Mouse (Mus musculus) adrenal gland, adult 2 months (tissue): Measurements from ENCODE around the gene Mapk13. TPM values are rescaled to one million over a fixed set of nuclear protein-coding genes. Genes with fewer than 3 reads are reported as not detected.
"Not testable (repeated sequence)": the region's sequence is repeated elsewhere in the genome, so short reads cannot be mapped to it uniquely, and the experiment has no call there.

Source experiments
- DNase-seq: peaks from one replicate; pipeline ENCODE4 v3.0.0; 2021
- polyA plus RNA-seq: library from polyadenylated mRNA; depleted of rRNA; stranded (reverse); fragments of >200 nt; gene quantifications from 2 replicates; pipeline ENCODE4 v1.2.3, GENCODE M21; 2012; rRNA removed
- total RNA-seq, 2 experiments: library from RNA; stranded (reverse); gene quantifications; 2 replicates each; pipeline ENCODE4 v1.2.3; 2021

Gene Mapk13
- total and polyA plus RNA-seq, 3 experiments: 97.4 to 350 (median 279) TPM

DNA sequence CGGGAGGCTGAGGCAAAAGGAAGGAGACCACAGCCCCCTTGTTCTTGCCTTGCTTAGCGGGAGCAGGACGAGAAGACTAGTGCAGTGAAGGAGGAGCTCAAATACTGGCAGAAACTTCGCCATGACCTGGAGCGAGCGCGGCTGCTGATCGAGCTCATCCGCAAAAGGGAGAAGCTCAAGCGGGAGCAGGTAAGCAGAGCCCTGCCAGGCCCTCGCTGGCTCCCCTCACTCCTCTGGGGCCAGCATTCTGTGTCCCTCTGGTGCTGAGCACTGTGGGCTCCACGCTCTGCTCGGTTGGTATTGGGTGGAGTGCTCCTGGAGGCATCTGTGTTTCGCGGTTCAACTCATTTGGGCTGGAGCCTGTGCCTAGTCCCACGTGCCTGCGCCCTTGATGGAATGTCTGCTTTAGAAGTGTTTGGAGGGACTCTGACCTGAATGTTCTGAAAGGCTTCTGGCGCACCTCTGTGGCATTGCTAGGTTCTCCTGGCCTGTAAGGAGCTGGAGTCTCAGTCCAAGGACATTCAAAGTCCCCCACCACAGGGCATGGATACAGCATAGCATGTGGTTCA, 45.5 kb downstream of the Mapk13 start:
- DNase-seq: no peak

DNA sequence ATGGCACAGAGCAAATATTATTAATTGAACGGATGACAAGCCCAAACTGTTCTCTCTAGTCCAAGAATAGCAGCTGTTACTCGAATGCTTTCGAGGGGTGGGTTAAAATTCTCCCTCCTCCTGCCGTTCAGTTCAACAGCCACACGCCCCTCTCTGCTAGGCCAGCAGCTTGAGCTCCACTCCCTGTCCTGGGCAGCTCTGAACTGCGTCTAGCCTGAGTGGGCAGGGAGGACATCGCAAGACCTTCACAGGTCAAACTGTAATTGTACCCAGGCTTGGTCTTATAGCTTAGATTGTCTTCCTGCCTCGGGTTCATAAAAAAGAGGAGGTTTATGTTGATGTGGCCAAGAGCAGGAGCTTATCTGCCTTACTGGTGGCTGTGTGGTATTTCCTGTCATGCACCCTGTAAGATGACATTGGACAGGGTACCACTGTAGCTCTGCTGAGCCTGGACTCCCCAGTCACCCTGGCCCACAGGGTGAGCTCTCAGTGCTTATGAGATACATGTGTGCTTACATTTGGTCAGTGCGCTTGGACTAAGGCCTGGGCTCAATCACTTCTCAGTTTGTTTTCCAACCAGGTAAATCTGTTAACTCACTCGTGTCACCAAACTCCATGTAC, 46.4 kb downstream of the Mapk13 start:
- DNase-seq: no peak

DNA sequence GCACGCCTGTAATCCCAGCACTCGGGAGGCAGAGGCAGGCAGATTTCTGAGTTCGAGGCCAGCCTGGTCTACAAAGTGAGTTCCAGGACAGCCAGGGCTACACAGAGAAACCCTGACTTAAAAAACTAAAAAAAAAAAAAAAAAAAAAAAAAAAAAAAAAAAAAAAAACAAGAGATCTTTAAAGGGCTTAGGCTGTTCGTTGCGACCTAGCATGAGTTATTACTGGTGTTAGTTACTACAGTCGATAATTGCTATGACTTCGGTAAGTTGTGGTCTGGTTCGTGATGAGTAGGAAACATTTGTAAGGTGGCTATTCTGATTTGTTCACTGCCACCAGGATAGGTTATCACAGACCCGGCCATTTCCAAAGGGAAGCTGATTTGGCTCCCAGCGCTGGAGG, 47.2 kb downstream of the Mapk13 start:
- DNase-seq: not testable (repeated sequence)

DNA sequence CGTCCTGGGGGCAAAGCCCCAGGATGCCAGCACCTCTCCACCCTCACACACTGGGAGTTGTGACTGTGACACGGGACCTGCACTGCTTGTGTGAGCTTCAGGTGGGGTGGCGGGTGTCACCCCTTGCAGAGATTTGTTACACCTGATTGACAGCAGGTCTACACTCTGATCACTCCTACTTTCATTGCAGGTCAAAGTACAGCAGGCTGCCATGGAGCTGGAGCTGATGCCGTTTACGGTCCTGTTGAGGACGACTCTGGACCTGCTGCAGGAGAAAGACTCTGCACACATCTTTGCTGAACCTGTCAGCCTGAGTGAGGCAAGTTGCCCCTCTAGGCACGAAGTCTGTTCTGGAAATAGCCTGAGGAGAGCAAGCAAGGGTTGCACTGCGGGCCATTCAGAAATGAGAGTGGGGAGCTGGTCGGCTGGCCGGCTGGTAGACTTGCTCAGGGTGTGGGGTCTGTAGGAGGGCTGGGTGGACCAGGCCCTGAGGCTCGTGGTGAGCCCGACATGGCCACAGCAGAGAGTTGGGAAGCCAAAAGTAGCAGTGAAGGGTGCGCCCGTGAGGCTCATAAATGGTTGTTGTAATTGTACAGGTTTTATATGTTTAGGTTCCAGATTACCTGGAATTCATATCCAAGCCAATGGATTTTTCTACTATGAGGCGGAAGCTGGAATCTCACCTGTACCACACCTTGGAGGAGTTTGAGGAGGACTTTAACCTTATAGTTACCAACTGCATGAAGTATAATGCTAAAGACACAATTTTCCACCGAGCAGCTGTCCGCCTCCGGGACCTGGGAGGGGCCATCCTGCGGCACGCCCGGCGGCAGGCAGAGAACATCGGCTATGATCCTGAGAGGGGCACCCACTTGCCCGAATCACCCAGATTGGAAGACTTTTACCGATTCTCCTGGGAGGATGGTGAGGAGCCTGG, 48.0 kb downstream of the Mapk13 start:
- DNase-seq: no peak

DNA sequence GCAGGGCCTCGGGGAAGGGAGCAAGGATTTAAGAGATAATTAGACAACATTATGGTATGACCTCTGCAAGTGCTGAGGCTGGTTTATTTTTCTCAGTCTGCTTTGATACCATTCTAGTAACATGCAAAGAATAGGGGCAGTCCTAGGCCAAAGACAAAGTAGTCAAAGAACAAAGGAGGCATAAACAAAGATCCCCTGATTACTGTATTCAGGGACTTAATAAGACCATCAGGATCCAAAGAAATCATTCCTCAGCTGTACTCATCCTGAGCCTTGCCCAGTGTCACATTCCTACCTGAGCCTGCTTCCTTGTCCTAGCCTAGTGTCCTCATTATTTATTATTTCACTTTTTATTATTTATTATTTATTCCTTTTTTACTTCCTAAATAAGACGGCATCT, 51.1 kb downstream of the Mapk13 start:
- no peak for DNase-seq

DNA sequence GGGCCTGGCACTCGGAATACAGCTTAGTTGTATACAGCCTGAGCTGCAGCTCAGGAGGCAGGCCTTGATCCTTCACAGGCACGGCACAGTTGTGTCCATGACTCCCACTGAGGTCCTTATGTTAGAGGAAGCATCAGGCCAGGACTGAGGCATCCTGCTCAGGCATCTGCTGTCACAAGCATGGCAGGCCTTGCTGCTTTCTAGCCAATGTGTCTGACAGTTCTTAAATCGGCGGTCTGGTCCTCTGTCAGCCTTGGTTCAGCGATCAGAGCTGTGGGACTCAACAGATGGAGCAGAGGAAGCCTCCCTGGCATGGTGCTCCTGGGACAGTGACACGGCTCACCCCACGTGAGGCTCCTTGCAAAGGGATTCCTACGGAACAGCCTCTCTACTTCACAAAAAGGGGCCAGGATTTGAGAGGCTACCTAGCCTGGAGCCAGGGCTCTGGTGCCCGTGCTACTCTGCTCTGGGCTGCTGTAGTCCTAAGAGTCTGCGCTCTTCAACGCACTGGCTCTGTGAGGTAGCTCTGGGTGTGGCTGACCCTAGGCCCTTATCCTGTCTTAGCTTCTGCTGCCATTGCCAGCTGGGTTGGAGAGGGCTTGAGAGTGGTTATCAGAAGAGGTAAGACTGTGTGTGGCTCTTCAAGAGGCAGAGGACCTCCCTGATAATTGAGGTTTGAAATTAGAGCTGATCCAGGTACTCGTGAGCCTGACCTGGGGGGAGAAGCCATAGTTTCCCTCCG, 54.1 kb downstream of the Mapk13 start:
- no peak for DNase-seq

DNA sequence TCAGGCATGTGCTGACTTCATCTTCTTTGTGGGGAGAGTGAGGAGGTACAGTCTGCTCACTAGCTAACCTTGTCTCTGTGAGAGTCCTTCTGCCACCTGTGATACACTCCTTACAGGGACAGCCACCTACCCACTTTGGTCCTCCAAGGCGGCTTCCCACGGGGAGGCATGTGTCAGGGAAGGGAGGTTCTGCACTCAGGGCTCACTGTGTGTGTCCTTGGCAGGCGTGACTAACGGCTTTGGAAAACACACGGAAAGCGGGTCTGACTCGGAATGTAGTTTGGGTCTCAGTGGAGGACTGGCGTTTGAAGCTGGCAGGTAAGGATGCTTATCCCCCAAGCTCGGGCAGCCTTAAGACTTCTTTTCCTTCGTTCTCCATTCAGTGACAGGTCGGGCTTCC, 54.7 kb downstream of the Mapk13 start:
- peak; percentile 67 for DNase-seq

DNA sequence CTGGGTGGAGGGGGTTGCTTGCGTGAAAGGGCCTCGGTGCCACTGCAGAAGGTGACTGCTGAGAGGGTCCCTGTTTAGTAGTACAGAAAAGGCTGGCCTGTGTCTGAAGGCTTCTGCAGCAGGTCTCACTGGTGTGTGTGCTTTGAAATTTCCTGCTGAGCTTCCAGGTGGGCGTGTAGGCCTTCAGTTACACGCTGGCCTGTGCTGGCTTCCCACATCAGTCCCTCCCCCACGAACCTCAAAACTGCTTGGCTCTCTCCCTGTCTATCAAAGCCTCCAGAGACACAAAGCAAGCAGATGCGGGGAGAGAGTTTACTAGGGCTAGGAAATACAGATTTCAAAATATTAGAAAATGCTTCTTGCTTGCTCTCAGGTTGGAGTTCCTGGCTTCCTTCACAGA, 55.8 kb downstream of the Mapk13 start:
- no peak for DNase-seq

DNA sequence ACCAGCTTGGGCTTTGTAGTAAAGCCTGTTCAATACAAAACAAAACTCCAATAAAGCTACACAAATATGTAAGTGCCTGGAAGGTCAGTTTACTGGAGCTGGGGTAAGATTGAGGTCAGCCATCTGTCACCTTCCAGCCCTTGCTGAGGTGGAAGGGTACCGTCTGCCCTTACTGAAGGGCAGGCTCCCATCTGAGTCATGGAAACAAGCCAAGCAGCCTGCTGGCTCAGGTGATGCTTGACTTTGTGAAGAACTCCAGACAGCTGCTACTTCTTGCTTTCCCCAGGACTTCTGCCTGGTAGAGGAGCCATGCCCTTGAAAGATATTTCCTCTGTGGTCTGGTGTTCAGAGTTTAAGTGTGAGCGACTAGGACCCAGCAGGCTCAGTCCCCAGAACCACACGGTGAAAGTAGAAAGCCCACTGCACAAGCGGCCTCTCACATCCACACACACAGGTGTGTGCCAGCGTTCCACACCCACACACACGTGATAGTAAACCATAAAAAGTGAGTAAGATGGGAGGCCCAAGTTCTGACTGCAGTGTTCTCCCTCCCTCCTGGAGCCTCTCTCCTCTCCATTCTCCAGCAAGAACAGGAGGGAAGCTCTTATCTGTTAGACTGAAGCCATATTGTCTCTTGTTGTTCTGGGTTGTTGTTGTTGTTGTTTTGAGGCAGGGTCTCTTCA, 56.4 kb downstream of the Mapk13 start:
- no peak for DNase-seq

DNA sequence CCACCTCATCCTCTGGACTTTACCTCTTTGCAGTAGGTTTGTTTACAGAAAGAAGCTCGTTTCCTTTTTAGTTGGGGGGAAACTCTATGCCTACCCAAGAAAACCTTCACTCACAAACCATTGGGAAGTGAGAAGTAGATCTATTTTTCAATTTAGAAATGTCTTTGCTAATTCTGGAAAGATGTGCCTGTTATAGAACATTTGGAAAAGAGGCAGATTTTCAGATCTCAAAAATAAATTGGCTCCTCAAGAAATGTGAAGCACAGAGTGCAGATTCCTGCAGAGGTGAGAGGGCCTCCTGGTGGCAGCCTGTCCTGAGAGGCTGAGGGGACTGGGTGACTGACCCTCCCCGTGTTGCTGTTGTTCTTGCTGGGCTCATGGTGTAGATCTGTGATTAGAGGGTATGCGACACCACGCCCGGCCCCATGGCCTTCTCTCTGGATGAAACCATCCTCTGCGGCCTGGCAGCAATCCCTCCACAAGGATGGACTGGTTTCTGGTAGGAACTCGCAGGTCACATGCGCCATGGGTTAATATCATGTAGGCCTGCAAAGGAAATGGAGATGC, 58.7 kb downstream of the Mapk13 start:
- DNase-seq: no peak

DNA sequence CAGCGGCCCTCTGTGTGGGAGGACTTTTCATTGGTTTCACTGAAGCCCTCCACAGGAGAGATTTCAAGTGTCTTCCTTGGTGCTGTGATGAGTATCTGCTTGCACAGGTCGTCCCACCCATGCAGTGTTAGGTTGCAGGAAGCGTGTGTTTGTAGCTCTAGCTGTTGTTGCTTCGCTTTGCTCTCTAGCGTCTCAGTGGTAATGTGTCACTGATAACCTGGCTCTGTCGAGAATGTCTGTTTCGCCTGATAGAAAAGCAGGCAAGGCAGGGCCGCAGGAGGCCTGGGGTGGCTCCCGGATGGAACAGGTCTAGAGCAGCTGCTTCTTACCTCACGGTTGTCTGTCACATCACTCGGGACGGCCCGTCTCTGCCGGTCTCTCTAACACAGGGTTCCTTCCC, 60.0 kb downstream of the Mapk13 start:
- no peak for DNase-seq

Other genes with a start within 250 kb of the Mapk13 start
- not detected for gene Armc12, start 238.5 kb upstream of the Mapk13 start, total RNA-seq
- gene Armc12, start 238.5 kb upstream of the Mapk13 start, polyA plus RNA-seq: not detected in 2 replicates
- gene Clpsl2, start 219.9 kb upstream of the Mapk13 start, total RNA-seq: not detected
- not detected in 2 replicates for gene Clpsl2, start 219.9 kb upstream of the Mapk13 start, polyA plus RNA-seq
- gene Clps, start 208.5 kb upstream of the Mapk13 start, total RNA-seq: not detected
- gene Clps, start 208.5 kb upstream of the Mapk13 start, polyA plus RNA-seq: 1.4 and 45.4 TPM in 2 replicates
- 1 to 10 TPM; 1.7 to 2.3 TPM for gene Lhfpl5, start 193.7 kb upstream of the Mapk13 start, total RNA-seq
- 6.6 and 9.0 TPM in 2 replicates for gene Lhfpl5, start 193.7 kb upstream of the Mapk13 start, polyA plus RNA-seq
- gene Srpk1, start 146.6 kb upstream of the Mapk13 start, total RNA-seq: 10 to 100 TPM; 60.1 to 60.6 TPM
- 11.3 and 12.0 TPM in 2 replicates for gene Srpk1, start 146.6 kb upstream of the Mapk13 start, polyA plus RNA-seq
- gene Slc26a8, start 79.1 kb upstream of the Mapk13 start, total RNA-seq: 1 to 10 TPM; 1.2 to 1.3 TPM
- gene Slc26a8, start 79.1 kb upstream of the Mapk13 start, polyA plus RNA-seq: 1.1 TPM in 2 replicates
- 10 to 100 TPM; 74.4 to 85.2 TPM for gene Mapk14, start 78.0 kb upstream of the Mapk13 start, total RNA-seq
- 52.9 and 65.3 TPM in 2 replicates for gene Mapk14, start 78.0 kb upstream of the Mapk13 start, polyA plus RNA-seq
- gene AC170998.1, start 43.2 kb upstream of the Mapk13 start, total RNA-seq: 1 to 10 TPM in 1 of 2 experiments, not detected in 1; 1.7 TPM
- gene AC170998.1, start 43.2 kb upstream of the Mapk13 start, polyA plus RNA-seq: 0.31 and 0.40 TPM in 2 replicates
- 100 to 1,000 TPM in 1 of 2 experiments, 10 to 100 TPM in 1; 65.1 to 134 TPM for gene Brpf3, start 31.8 kb downstream of the Mapk13 start, total RNA-seq
- gene Brpf3, start 31.8 kb downstream of the Mapk13 start, polyA plus RNA-seq: 60.3 and 70.1 TPM in 2 replicates
- gene Pnpla1, start 89.1 kb downstream of the Mapk13 start, total RNA-seq: under 1 TPM in 1 of 2 experiments, not detected in 1; 0.52 TPM
- gene Pnpla1, start 89.1 kb downstream of the Mapk13 start, polyA plus RNA-seq: 0.04 and 0.09 TPM in 2 replicates
- gene 4930539E08Rik, start 146.0 kb downstream of the Mapk13 start, total RNA-seq: not detected
- 0.03 TPM in 1 of 2 replicates, not detected in the other for gene 4930539E08Rik, start 146.0 kb downstream of the Mapk13 start, polyA plus RNA-seq
- gene Pxt1, start 174.5 kb downstream of the Mapk13 start, total RNA-seq: not detected
- 0.80 and 1.0 TPM in 2 replicates for gene Pxt1, start 174.5 kb downstream of the Mapk13 start, polyA plus RNA-seq
- gene Kctd20, start 182.7 kb downstream of the Mapk13 start, total RNA-seq: 10 to 100 TPM; 48.2 to 63.7 TPM
- gene Kctd20, start 182.7 kb downstream of the Mapk13 start, polyA plus RNA-seq: 23.5 and 32.7 TPM in 2 replicates
- 10 to 100 TPM; 50.5 to 52.6 TPM for gene Stk38, start 238.7 kb downstream of the Mapk13 start, total RNA-seq
- 151 and 161 TPM in 2 replicates for gene Stk38, start 238.7 kb downstream of the Mapk13 start, polyA plus RNA-seq